9 mouse cellular contexts compared by ENCODE assay signal in the genomic region with DNA sequence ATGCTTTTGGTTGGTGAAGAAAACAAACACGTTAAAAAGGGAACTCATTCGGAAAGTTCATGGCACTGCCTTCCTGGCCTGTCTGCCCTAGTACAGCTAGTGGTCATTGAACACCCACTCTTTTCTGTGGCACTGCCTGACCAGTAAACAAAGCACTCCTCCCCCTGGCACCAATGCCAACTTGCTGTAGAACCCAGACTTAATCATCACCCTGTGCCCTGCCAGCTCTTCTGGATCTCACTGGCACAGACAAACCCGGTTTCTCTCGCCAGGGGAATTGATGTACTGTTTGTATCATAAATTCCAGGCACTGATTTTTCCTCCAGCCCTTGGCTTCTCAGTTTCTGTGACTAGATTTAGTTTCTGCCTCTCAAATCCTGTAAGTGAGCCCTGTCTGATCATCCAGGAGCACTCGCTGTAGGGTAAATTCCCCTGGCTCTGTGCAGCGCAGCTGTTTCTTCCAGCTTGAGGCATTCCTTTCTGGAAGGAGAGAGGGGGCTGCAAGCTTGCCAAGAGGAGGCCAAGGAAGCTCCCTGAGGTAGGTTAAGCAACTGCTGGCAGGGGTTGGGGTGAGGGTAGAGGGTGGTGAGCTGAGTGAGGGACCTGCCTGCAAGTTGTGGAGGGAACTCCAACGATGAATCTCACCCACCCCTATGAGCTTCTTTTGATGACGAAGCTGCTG. TPM values are rescaled to one million over a fixed set of nuclear protein-coding genes. Genes with fewer than 3 reads are reported as not detected.
A peak's percentile ranks its signal among the peaks of the same experiment; 100 is the strongest.
DNase-seq lines count a peak whose midpoint lies in the region; ATAC-seq lines count a peak whose summit lies in the region.
"Had no signal": no experiment of that assay in that cellular context is flagged by ENCODE, and none has a peak within 500 bp of the region (broad histone marks: within the 10 kb centered on the region; RNA-seq: fewer than 3 reads in every experiment).

No protein-coding gene starts in this region.

- no peak for DNase-seq in frontal cortex, postnatal 14 days (ENCODE audit: low spot score in 2 of 2)
- peak; percentile 27 for DNase-seq in left cerebral cortex, postnatal 4 days
- DNase-seq in left cerebral cortex, adult 9 months (ENCODE audit: low spot score in 2 of 2): no peak
- DNase-seq in NIH3T3 (ENCODE audit: low read depth): peak; percentile 59
- peak; percentile 21 for DNase-seq in gastrocnemius, postnatal 10 days
- no peak for DNase-seq in c-Kit-positive CD71-positive TER-119-positive erythroid progenitor cells, embryonic 14.5 days (ENCODE audit: low spot score)
- no peak for DNase-seq in cerebellum, adult 8-10 months
- DNase-seq: retina, postnatal 1 day had no signal

- peak; percentile 79 for ATAC-seq in frontal cortex, adult (ENCODE audit: low TSS enrichment)

- intact Hi-C loops in left cerebral cortex, postnatal 4 days (cut with DNase I): no loop called here

RNA-seq across cellular contexts. Expression of gene Slc2a3, which starts 6.0 kb away (rescaled TPM):
- 10 to 100 TPM; 62.9 to 73.9 TPM for total RNA-seq in left cerebral cortex, postnatal 4 days (2021)
- 1 to 10 TPM; 2.2 to 3.8 TPM for total RNA-seq in gastrocnemius, postnatal 10 days (2021)

RNA-seq across cellular contexts. Expression of gene Foxj2, which starts 24.3 kb away (rescaled TPM):
- total RNA-seq in left cerebral cortex, postnatal 4 days (2021): 10 to 100 TPM; 29.4 to 32.7 TPM
- 10 to 100 TPM; 18.4 to 22.9 TPM for total RNA-seq in gastrocnemius, postnatal 10 days (2021)

Comparison
In these comparisons a context has a peak if more than half of its experiments do, and no peak if none do; other contexts are left out.
1. DNase-seq: peak in left cerebral cortex, postnatal 4 days (single experiment), NIH3T3 (single experiment) and gastrocnemius, postnatal 10 days (single experiment); none in frontal cortex, postnatal 14 days (0 of 2), left cerebral cortex, adult 9 months (0 of 2), c-Kit-positive CD71-positive TER-119-positive erythroid progenitor cells, embryonic 14.5 days (single experiment) and cerebellum, adult 8-10 months (single experiment).
2. RNA of gene Slc2a3, which starts 6.0 kb away (total RNA-seq): 62.9 to 73.9 TPM in left cerebral cortex, postnatal 4 days; 2.2 to 3.8 TPM in gastrocnemius, postnatal 10 days; every median in the first group is over 10 times any median in the second.